Mouse (Mus musculus): ENCODE measurements around the gene Tmem14c. TPM values are rescaled to one million over a fixed set of nuclear protein-coding genes. Genes with fewer than 3 reads are reported as not detected.

Gene Tmem14c
- polyA plus RNA-seq, 1 experiment from 2014 or later = 225 TPM

DNA sequence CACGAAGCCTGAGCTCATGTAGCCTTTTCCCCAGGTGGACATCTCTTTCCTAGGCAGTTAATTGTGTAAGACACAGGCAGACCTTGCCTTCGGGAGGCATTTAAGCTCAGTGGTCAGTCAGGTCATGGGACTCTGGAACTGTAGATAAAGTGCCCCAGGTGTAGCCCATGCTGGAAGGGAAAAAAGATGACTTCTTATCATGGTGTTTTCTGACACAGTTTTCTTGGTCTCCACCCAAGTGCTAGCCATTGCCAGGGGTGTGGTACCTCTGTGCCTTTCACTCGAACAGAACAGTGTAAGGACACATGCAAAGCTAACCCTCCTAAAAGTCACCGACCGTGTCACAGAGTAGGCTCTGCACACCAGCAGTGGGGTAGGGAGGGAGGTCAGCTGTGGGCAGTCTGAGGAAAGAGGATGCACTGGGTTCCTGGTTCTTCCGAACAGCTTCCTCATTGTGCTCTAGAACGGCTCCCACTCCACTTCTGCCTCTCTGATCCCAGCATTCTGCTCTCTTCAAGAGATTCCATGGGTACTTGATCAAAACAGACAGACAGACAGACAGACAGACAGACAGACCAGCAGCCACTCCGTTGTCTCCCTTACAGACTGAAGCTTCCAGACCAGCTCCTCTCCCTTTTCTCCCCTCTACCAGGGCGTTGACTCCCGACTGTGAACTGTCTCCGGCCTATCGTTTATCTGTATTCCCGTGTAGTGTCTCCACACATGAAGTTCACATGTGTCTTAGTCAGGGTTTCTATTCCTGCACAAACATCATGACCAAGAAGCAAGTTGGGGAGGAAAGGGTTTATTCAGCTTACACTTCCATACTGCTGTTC, 2.9 kb downstream of the Tmem14c start:
- no peak overlapping the region for H3K4me3 ChIP-seq (ENCODE audit: low read length)
- no peaks in the 10 kb centered on the region for H3K27me3 ChIP-seq (ENCODE audit: control insufficient read depth, insufficient read depth, low read length)
- no peak overlapping the region for H3K4me2 ChIP-seq (replicated peaks; ENCODE audit: low read depth, low read length)
- peaks cover 9% of the 10 kb centered on the region for H3K4me1 ChIP-seq (ENCODE audit: control insufficient read depth, insufficient read depth, low read length)
- no peak overlapping the region for H3K9ac ChIP-seq (ENCODE audit: low read depth, low read length)
- ATAC-seq (ENCODE audit: low FRiP score, low TSS enrichment) = no peak
- no peaks in the 10 kb centered on the region for H3K9me3 ChIP-seq (ENCODE audit: control insufficient read depth, low read length)
- H3K27ac ChIP-seq (ENCODE audit: low read depth, low read length) = no peak overlapping the region
- 93% methylated on average over 13 of the region's 13 CpGs for WGBS
- peaks cover 44% of the 10 kb centered on the region for H3K36me3 ChIP-seq (ENCODE audit: control insufficient read depth, insufficient read depth, low read length)

DNA sequence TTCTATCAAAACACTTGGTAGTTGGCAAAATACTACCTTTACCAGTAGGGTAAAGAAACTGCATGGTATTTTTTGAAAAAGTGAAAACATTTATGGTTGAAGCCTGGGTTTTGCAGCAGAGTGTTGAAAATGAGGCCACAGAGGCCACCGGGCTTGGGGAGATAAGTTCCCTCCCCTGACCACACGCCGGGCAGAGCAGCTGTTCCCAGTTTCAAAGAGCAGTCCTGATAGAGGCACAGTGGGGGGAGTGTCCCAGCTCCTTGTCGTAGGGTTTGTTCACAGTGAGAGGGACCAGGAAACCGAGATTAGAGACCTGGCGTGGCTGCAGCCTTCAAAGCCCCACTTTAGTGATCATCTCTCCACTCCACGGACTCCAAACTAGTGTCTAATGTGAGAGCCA, 4.4 kb downstream of the Tmem14c start:
- WGBS = 83% methylated on average over 7 of the region's 7 CpGs
- no peak overlapping the region for H3K4me2 ChIP-seq (replicated peaks; ENCODE audit: low read depth, low read length)
- no peak for ATAC-seq (ENCODE audit: low FRiP score, low TSS enrichment)
- no peak overlapping the region for H3K4me3 ChIP-seq (ENCODE audit: low read length)
- H3K27me3 ChIP-seq (ENCODE audit: control insufficient read depth, insufficient read depth, low read length) = no peaks in the 10 kb centered on the region
- no peak overlapping the region for H3K27ac ChIP-seq (ENCODE audit: low read depth, low read length)
- H3K9ac ChIP-seq (ENCODE audit: low read depth, low read length) = no peak overlapping the region
- H3K9me3 ChIP-seq (ENCODE audit: control insufficient read depth, low read length) = no peaks in the 10 kb centered on the region
- H3K4me1 ChIP-seq (ENCODE audit: control insufficient read depth, insufficient read depth, low read length) = peaks cover 9% of the 10 kb centered on the region
- H3K36me3 ChIP-seq (ENCODE audit: control insufficient read depth, insufficient read depth, low read length) = peaks cover 44% of the 10 kb centered on the region

DNA sequence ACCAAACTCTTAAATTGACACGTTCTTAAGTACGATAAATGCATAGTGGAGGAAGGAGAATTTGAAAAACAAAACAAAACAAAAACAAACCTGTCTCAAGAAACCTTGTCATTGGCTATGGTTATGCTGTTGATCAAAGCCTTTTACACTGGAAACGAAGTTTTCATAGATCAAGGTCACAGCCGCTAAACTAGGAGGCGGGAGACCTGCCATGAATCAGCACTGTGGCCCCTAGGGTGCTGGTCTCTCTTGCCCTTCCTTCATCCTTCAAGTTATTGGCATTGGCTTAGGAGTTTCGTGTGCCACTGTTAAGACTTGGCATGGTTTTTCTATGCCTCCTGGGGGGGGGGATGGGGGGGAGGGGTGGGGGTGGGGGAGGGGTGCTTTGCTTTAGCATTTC, 5.5 kb downstream of the Tmem14c start:
- peaks cover 9% of the 10 kb centered on the region for H3K4me1 ChIP-seq (ENCODE audit: control insufficient read depth, insufficient read depth, low read length)
- no peaks in the 10 kb centered on the region for H3K9me3 ChIP-seq (ENCODE audit: control insufficient read depth, low read length)
- peaks cover 44% of the 10 kb centered on the region for H3K36me3 ChIP-seq (ENCODE audit: control insufficient read depth, insufficient read depth, low read length)
- H3K4me2 ChIP-seq (replicated peaks; ENCODE audit: low read depth, low read length) = no peak overlapping the region
- H3K4me3 ChIP-seq (ENCODE audit: low read length) = no peak overlapping the region
- H3K27ac ChIP-seq (ENCODE audit: low read depth, low read length) = no peak overlapping the region
- H3K27me3 ChIP-seq (ENCODE audit: control insufficient read depth, insufficient read depth, low read length) = no peaks in the 10 kb centered on the region
- 86% methylated on average over 6 of the region's 6 CpGs for WGBS
- no peak overlapping the region for H3K9ac ChIP-seq (ENCODE audit: low read depth, low read length)
- no peak for ATAC-seq (ENCODE audit: low FRiP score, low TSS enrichment)

DNA sequence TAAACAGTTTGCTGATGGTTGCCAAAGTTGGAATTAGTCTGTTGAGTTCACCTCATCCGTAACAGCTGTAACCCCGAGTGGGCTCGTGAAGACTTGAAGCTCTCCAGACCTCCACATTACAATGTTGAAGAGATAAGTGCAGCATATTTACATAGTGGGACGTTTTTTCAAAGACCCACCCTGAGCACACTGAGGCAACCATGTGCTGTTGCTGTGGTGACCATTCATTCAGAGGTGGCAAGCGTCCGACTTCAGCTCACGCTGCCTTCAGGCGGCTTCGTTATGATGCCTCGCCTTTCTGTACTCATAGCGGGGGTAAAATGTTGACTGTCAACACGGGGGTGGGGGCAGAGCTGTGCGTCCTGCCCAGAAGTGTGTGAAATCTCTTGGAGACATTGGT, 6.0 kb downstream of the Tmem14c start:
- WGBS = 92% methylated on average over 13 of the region's 13 CpGs
- Histone ChIP-seq H3K36me3 (ENCODE audit: control insufficient read depth, insufficient read depth, low read length) (peaks cover 44% of the 10 kb centered on the region), H3K9me3 (ENCODE audit: control insufficient read depth, low read length) (no peaks in the 10 kb centered on the region), H3K9ac (ENCODE audit: low read depth, low read length) (no peak overlapping the region), H3K4me3 (ENCODE audit: low read length) (no peak overlapping the region), H3K27ac (ENCODE audit: low read depth, low read length) (no peak overlapping the region), H3K4me1 (ENCODE audit: control insufficient read depth, insufficient read depth, low read length) (peaks cover 6% of the 10 kb centered on the region), H3K4me2 (replicated peaks; ENCODE audit: low read depth, low read length) (no peak overlapping the region), H3K27me3 (ENCODE audit: control insufficient read depth, insufficient read depth, low read length) (no peaks in the 10 kb centered on the region)
- ATAC-seq (ENCODE audit: low FRiP score, low TSS enrichment) = no peak

DNA sequence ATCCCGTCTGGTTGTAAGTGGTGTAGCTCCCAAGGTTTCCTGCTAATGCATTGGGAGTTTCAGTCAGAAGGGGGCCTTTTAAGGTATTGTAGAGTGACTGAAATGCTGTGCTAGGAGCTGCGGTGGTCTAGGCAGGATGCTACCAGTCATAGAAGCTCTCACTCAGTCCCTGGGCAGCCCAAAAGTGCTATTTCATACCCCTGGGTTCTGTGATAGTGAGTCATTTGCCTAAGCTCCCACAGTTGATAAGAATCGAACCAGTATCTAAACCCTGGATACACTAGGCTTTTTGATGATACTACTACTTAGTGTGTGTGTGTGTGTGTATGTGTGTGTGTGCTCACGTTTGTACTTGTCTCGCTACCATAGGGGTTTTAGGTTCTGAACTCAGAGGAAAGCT, 14.0 kb downstream of the Tmem14c start:
- no peak for ATAC-seq (ENCODE audit: low FRiP score, low TSS enrichment)
- Histone ChIP-seq H3K9ac (ENCODE audit: low read depth, low read length) (no peak overlapping the region), H3K4me1 (ENCODE audit: control insufficient read depth, insufficient read depth, low read length) (no peaks in the 10 kb centered on the region), H3K4me3 (ENCODE audit: low read length) (no peak overlapping the region), H3K36me3 (ENCODE audit: control insufficient read depth, insufficient read depth, low read length) (no peaks in the 10 kb centered on the region), H3K4me2 (replicated peaks; ENCODE audit: low read depth, low read length) (no peak overlapping the region), H3K27ac (ENCODE audit: low read depth, low read length) (no peak overlapping the region), H3K9me3 (ENCODE audit: control insufficient read depth, low read length) (no peaks in the 10 kb centered on the region), H3K27me3 (ENCODE audit: control insufficient read depth, insufficient read depth, low read length) (no peaks in the 10 kb centered on the region)
- 82% methylated on average over 5 of the region's 5 CpGs for WGBS

DNA sequence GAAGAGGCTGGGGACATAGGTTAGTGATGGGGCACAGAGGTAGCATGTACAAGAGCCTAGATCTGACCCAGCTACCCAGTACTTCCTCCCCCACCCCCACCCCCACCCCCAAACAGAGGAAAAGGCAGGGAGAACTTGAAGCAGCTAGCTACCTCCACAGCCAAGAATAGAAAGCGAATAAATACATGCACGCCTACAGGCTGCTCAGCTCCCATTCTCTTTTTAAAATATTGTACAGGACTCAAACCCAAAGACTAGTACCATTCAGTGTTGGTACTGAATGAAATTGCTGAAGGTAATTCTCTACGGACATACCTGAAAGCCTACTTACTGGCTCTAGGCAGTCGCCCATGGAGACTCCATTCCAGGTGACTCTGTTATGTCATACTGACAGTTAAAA, 26.4 kb downstream of the Tmem14c start:
- Histone ChIP-seq H3K4me3 (ENCODE audit: low read length) (no peak overlapping the region), H3K4me1 (ENCODE audit: control insufficient read depth, insufficient read depth, low read length) (no peaks in the 10 kb centered on the region), H3K9ac (ENCODE audit: low read depth, low read length) (no peak overlapping the region), H3K9me3 (ENCODE audit: control insufficient read depth, low read length) (no peaks in the 10 kb centered on the region), H3K27me3 (ENCODE audit: control insufficient read depth, insufficient read depth, low read length) (no peaks in the 10 kb centered on the region), H3K4me2 (replicated peaks; ENCODE audit: low read depth, low read length) (no peak overlapping the region), H3K36me3 (ENCODE audit: control insufficient read depth, insufficient read depth, low read length) (no peaks in the 10 kb centered on the region), H3K27ac (ENCODE audit: low read depth, low read length) (no peak overlapping the region)
- ATAC-seq (ENCODE audit: low FRiP score, low TSS enrichment) = no peak
- 93% methylated on average over 4 of the region's 4 CpGs for WGBS

DNA sequence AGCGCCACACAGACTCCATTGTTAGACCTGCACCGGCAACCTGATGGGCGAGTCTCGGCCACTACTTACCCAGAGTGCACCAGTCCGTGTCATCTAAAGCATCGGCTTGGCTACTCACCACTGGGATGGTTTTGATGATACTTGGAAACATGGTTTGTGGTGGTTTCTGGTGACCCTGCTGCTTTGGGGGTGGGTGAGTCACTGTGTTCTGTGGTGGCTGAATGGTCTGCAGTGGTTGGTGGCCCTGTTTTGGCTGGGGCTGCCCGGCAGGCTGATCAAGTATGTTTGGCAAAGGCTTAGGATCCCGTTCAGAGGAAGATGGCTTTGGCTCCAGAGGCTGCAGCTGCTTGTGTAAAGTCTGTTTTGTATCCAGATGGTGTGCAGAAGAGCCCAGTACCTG, 29.8 kb downstream of the Tmem14c start:
- Histone ChIP-seq H3K9ac (ENCODE audit: low read depth, low read length) (no peak overlapping the region), H3K27me3 (ENCODE audit: control insufficient read depth, insufficient read depth, low read length) (no peaks in the 10 kb centered on the region), H3K36me3 (ENCODE audit: control insufficient read depth, insufficient read depth, low read length) (no peaks in the 10 kb centered on the region), H3K4me2 (replicated peaks; ENCODE audit: low read depth, low read length) (no peak overlapping the region), H3K9me3 (ENCODE audit: control insufficient read depth, low read length) (no peaks in the 10 kb centered on the region), H3K4me1 (ENCODE audit: control insufficient read depth, insufficient read depth, low read length) (no peaks in the 10 kb centered on the region), H3K27ac (ENCODE audit: low read depth, low read length) (no peak overlapping the region), H3K4me3 (ENCODE audit: low read length) (no peak overlapping the region)
- WGBS = 92% methylated on average over 8 of the region's 8 CpGs
- ATAC-seq (ENCODE audit: low FRiP score, low TSS enrichment) = no peak

DNA sequence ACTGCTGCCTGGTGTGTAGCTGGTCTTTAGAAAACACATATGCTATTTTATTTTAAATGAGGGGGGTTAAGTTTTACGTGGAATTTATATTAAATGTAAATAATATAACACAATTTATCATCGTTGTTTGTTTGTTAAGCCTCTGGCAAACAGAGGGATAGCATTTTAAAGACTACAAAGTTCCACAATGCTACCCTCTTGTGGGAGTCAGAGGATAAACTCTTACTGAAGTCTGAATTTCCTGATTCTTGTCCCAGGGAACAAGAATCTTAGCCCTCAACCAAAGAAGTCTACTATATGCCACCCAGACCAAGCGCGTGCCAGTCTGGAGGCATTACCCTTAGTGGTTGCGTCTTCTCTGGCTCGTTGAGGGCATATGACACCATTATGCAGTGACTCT, 31.2 kb downstream of the Tmem14c start:
- Histone ChIP-seq H3K36me3 (ENCODE audit: control insufficient read depth, insufficient read depth, low read length) (no peaks in the 10 kb centered on the region), H3K9ac (ENCODE audit: low read depth, low read length) (no peak overlapping the region), H3K4me2 (replicated peaks; ENCODE audit: low read depth, low read length) (no peak overlapping the region), H3K9me3 (ENCODE audit: control insufficient read depth, low read length) (no peaks in the 10 kb centered on the region), H3K27ac (ENCODE audit: low read depth, low read length) (no peak overlapping the region), H3K4me1 (ENCODE audit: control insufficient read depth, insufficient read depth, low read length) (no peaks in the 10 kb centered on the region), H3K4me3 (ENCODE audit: low read length) (no peak overlapping the region), H3K27me3 (ENCODE audit: control insufficient read depth, insufficient read depth, low read length) (no peaks in the 10 kb centered on the region)
- WGBS = 84% methylated on average over 6 of the region's 6 CpGs
- ATAC-seq (ENCODE audit: low FRiP score, low TSS enrichment) = no peak

DNA sequence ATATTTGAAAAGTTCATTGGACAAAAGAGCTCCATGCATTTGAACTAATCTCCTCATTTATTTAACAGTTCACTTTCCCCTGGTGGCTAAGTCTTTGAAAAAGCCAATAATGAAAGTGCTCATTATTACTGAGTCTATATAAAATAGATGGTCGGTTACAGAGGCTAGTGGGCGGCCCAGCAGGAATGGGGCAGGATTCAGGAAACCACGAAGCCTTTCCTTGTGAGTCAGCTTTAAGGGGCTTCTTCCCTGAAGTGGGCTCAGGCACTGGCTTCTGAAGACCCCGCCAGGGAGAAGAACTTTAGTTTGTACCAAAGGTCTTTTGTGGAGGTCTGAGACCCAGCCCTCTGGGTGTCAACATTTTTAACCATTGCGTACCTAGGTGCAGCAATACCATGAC, 35.9 kb downstream of the Tmem14c start:
- H3K4me3 ChIP-seq (ENCODE audit: low read length) = no peak overlapping the region
- H3K27ac ChIP-seq (ENCODE audit: low read depth, low read length) = no peak overlapping the region
- H3K9me3 ChIP-seq (ENCODE audit: control insufficient read depth, low read length) = no peaks in the 10 kb centered on the region
- no peaks in the 10 kb centered on the region for H3K27me3 ChIP-seq (ENCODE audit: control insufficient read depth, insufficient read depth, low read length)
- no peak for ATAC-seq (ENCODE audit: low FRiP score, low TSS enrichment)
- no peaks in the 10 kb centered on the region for H3K36me3 ChIP-seq (ENCODE audit: control insufficient read depth, insufficient read depth, low read length)
- H3K9ac ChIP-seq (ENCODE audit: low read depth, low read length) = no peak overlapping the region
- no peak overlapping the region for H3K4me2 ChIP-seq (replicated peaks; ENCODE audit: low read depth, low read length)
- 84% methylated on average over 5 of the region's 5 CpGs for WGBS
- no peaks in the 10 kb centered on the region for H3K4me1 ChIP-seq (ENCODE audit: control insufficient read depth, insufficient read depth, low read length)

Data from kidney, embryonic 14.5 days (tissue).